ENCODE assay signal across 9 mouse cellular contexts in genomic region chr4:133047353-133048105, GRCm38 (mm10). TPM values are rescaled to one million over a fixed set of nuclear protein-coding genes. Genes with fewer than 3 reads are reported as not detected.
DNase-seq lines count a peak whose midpoint lies in the region; ATAC-seq and TF ChIP-seq lines count a peak whose summit lies in the region.
"Had no signal": no experiment of that assay in that cellular context is flagged by ENCODE, and none has a peak within 500 bp of the region (broad histone marks: within the 10 kb centered on the region; RNA-seq: fewer than 3 reads in every experiment).

No protein-coding gene starts in this region.

- no peak for TF ChIP-seq CTCF in kidney, postnatal 0 days (IDR thresholded peaks at IDR 0.05; ENCODE audit: low read depth)
- TF ChIP-seq CTCF in liver, postnatal 0 days (IDR thresholded peaks at IDR 0.05; ENCODE audit: low read depth): no peak

- 30% methylated on average over 16 of the region's 16 CpGs for WGBS in kidney, postnatal 0 days
- 7% methylated on average over 15 of the region's 16 CpGs for WGBS in embryonic facial prominence, embryonic 13.5 days
- 24% methylated on average over 16 of the region's 16 CpGs for WGBS in intestine, embryonic 16.5 days
- 7% methylated on average over 16 of the region's 16 CpGs for WGBS in neural tube, embryonic 14.5 days
- WGBS in liver, postnatal 0 days (ENCODE audit: insufficient replicate concordance): 64% methylated on average over 16 of the region's 16 CpGs

- no peak overlapping the region for H3K4me2 ChIP-seq in kidney, postnatal 0 days (ENCODE audit: low read length)
- peak overlapping the region; percentile 30 for H3K4me2 ChIP-seq in embryonic facial prominence, embryonic 13.5 days
- 0 out of 2 replicates have a peak overlapping the region, but pooled peaks have one; percentile 16 for H3K4me2 ChIP-seq in intestine, embryonic 16.5 days (ENCODE audit: low read depth, low read length)
- peak overlapping the region; percentile 18; the same call in 1 of the 2 replicates for H3K4me2 ChIP-seq in neural tube, embryonic 14.5 days (ENCODE audit: low read depth, low read length)
- H3K4me2 ChIP-seq in liver, postnatal 0 days (ENCODE audit: low read depth, low read length): no peak overlapping the region

- H3K9me3 ChIP-seq in kidney, postnatal 0 days (replicated peaks; ENCODE audit: low read length): no peaks in the 10 kb centered on the region
- no peaks in the 10 kb centered on the region for H3K9me3 ChIP-seq in embryonic facial prominence, embryonic 13.5 days
- H3K9me3 ChIP-seq in intestine, embryonic 16.5 days (ENCODE audit: control insufficient read depth, low read length): no peaks in the 10 kb centered on the region
- H3K9me3 ChIP-seq in neural tube, embryonic 14.5 days (ENCODE audit: control insufficient read depth, low read length): no peaks in the 10 kb centered on the region
- no peaks in the 10 kb centered on the region for H3K9me3 ChIP-seq in liver, postnatal 0 days (ENCODE audit: low read length)

- H3K27me3 ChIP-seq in kidney, postnatal 0 days (ENCODE audit: insufficient read depth, low read length): no peaks in the 10 kb centered on the region
- H3K27me3 ChIP-seq in embryonic facial prominence, embryonic 13.5 days: no peaks in the 10 kb centered on the region
- H3K27me3 ChIP-seq in intestine, embryonic 16.5 days (replicated peaks; ENCODE audit: control insufficient read depth, insufficient read depth, low read length): no peaks in the 10 kb centered on the region
- H3K27me3 ChIP-seq in neural tube, embryonic 14.5 days (ENCODE audit: control insufficient read depth, insufficient read depth, low read length): no peaks in the 10 kb centered on the region
- H3K27me3 ChIP-seq in liver, postnatal 0 days (ENCODE audit: insufficient read depth, low read length): no peaks in the 10 kb centered on the region

- H3K9ac ChIP-seq in kidney, postnatal 0 days (ENCODE audit: low read depth, low read length): no peak overlapping the region
- H3K9ac ChIP-seq in embryonic facial prominence, embryonic 13.5 days: peak overlapping the region; percentile 54; the same call in 1 of the 2 replicates
- peak overlapping the region; percentile 42; the same call in 1 of the 2 replicates for H3K9ac ChIP-seq in intestine, embryonic 16.5 days (ENCODE audit: low read depth, low read length)
- peak overlapping the region; percentile 25; the same call in 1 of the 2 replicates for H3K9ac ChIP-seq in neural tube, embryonic 14.5 days (replicated peaks; ENCODE audit: low read depth, low read length)
- H3K9ac ChIP-seq in liver, postnatal 0 days (replicated peaks): no peak overlapping the region

- ATAC-seq in kidney, postnatal 0 days (replicated peaks; ENCODE audit: low FRiP score, low read depth): no peak
- ATAC-seq in embryonic facial prominence, embryonic 13.5 days (ENCODE audit: insufficient number of reproducible peaks, insufficient read depth, low FRiP score, low TSS enrichment, low read depth): no peak
- ATAC-seq in intestine, embryonic 16.5 days: no peak
- 0 out of 2 replicates have a peak, but pooled peaks have one; percentile 12 for ATAC-seq in neural tube, embryonic 14.5 days (ENCODE audit: low read depth)
- no peak for ATAC-seq in liver, postnatal 0 days

- H3K36me3 ChIP-seq in kidney, postnatal 0 days (ENCODE audit: insufficient read depth, low read length): no peaks in the 10 kb centered on the region
- no peaks in the 10 kb centered on the region for H3K36me3 ChIP-seq in embryonic facial prominence, embryonic 13.5 days
- no peaks in the 10 kb centered on the region for H3K36me3 ChIP-seq in intestine, embryonic 16.5 days (ENCODE audit: control insufficient read depth, insufficient read depth, low read length)
- no peaks in the 10 kb centered on the region for H3K36me3 ChIP-seq in neural tube, embryonic 14.5 days (ENCODE audit: control insufficient read depth, insufficient read depth, low read length)
- H3K36me3 ChIP-seq in liver, postnatal 0 days (replicated peaks; ENCODE audit: insufficient read depth, low read length): no peaks in the 10 kb centered on the region

- DNase-seq in kidney, postnatal 0 days (ENCODE audit: low spot score): no peak
- DNase-seq in kidney, adult 8-10 months: no peak
- no peak for DNase-seq in liver, postnatal 0 days
- no peak for DNase-seq in gastrocnemius, postnatal 14 days
- DNase-seq in thymus, postnatal 0 days (ENCODE audit: low spot score): no peak

- no peak for TF ChIP-seq EP300 in liver, postnatal 0 days (IDR thresholded peaks at IDR 0.05; ENCODE audit: low read depth)

- intact Hi-C loops in gastrocnemius, postnatal 14 days (cut with DNase I; ENCODE audit: low total_unique reads): no loop called here

- peak overlapping the region; percentile 54; the same call in 1 of the 2 replicates for H3K27ac ChIP-seq in kidney, postnatal 0 days
- H3K27ac ChIP-seq in embryonic facial prominence, embryonic 13.5 days: peak overlapping the region; percentile 96
- peak overlapping the region; percentile 54; the same call in 1 of the 2 replicates for H3K27ac ChIP-seq in intestine, embryonic 16.5 days (ENCODE audit: low read length)
- H3K27ac ChIP-seq in neural tube, embryonic 14.5 days (ENCODE audit: low read depth, low read length): peak overlapping the region; percentile 80
- no peak overlapping the region for H3K27ac ChIP-seq in liver, postnatal 0 days (ENCODE audit: low read depth)
- H3K27ac ChIP-seq: macrophage had no signal

- H3K4me1 ChIP-seq in kidney, postnatal 0 days (replicated peaks; ENCODE audit: insufficient read depth, low read length): peaks cover 85% of the 10 kb centered on the region
- H3K4me1 ChIP-seq in embryonic facial prominence, embryonic 13.5 days: peaks cover 100% of the 10 kb centered on the region
- peaks cover 98% of the 10 kb centered on the region for H3K4me1 ChIP-seq in intestine, embryonic 16.5 days (ENCODE audit: control insufficient read depth, insufficient read depth, low read length)
- H3K4me1 ChIP-seq in neural tube, embryonic 14.5 days (ENCODE audit: control insufficient read depth, insufficient read depth, low read length): peaks cover 91% of the 10 kb centered on the region
- peaks cover 40% of the 10 kb centered on the region for H3K4me1 ChIP-seq in liver, postnatal 0 days (ENCODE audit: insufficient read depth)

- no peak overlapping the region for H3K4me3 ChIP-seq in kidney, postnatal 0 days (replicated peaks; ENCODE audit: low read depth, low read length)
- H3K4me3 ChIP-seq in embryonic facial prominence, embryonic 13.5 days: no peak overlapping the region
- no peak overlapping the region for H3K4me3 ChIP-seq in intestine, embryonic 16.5 days (ENCODE audit: low read length)
- no peak overlapping the region for H3K4me3 ChIP-seq in neural tube, embryonic 14.5 days (ENCODE audit: low read depth, low read length)
- H3K4me3 ChIP-seq in liver, postnatal 0 days (ENCODE audit: low read depth, low read length): no peak overlapping the region

RNA-seq across cellular contexts. Expression of gene Ahdc1, which starts 36.5 kb away (rescaled TPM):
- polyA plus RNA-seq in kidney, postnatal 0 days (2015; fragmentation: Nextera tagmentation; extraction: Ambion mirVana): 6.4 and 6.7 TPM in 2 replicates
- 12.8 and 14.3 TPM in 2 replicates for polyA plus RNA-seq in embryonic facial prominence, embryonic 13.5 days (2015; fragmentation: Nextera tagmentation; extraction: Ambion mirVana)
- 5.3 and 5.7 TPM in 2 replicates for polyA plus RNA-seq in intestine, embryonic 16.5 days (2015; fragmentation: Nextera tagmentation; extraction: Ambion mirVana)
- polyA plus RNA-seq in neural tube, embryonic 14.5 days (2014; fragmentation: Nextera tagmentation; extraction: Ambion mirVana): 12.2 and 13.1 TPM in 2 replicates
- polyA plus RNA-seq in liver, postnatal 0 days (2015; fragmentation: Nextera tagmentation; extraction: Ambion mirVana): 0.76 and 0.87 TPM in 2 replicates
- total RNA-seq in gastrocnemius, postnatal 14 days (2021): 10 to 100 TPM; 37.1 to 56.1 TPM
- 5.3 and 8.0 TPM in 2 replicates for polyA plus RNA-seq in thymus, postnatal 0 days (2015; fragmentation: Nextera tagmentation; extraction: Ambion mirVana)

Comparison
In these comparisons a context has a peak if more than half of its experiments do, and no peak if none do; other contexts are left out.
1. H3K4me2 ChIP-seq: peak in embryonic facial prominence, embryonic 13.5 days (single experiment), intestine, embryonic 16.5 days (single experiment) and neural tube, embryonic 14.5 days (single experiment); none in kidney, postnatal 0 days (single experiment) and liver, postnatal 0 days (single experiment).
2. H3K9ac ChIP-seq: peak in embryonic facial prominence, embryonic 13.5 days (single experiment), intestine, embryonic 16.5 days (single experiment) and neural tube, embryonic 14.5 days (single experiment); none in kidney, postnatal 0 days (single experiment) and liver, postnatal 0 days (single experiment).